Mouse (Mus musculus): ENCODE measurements around the gene Tnks1bp1. TPM values are rescaled to one million over a fixed set of nuclear protein-coding genes. Genes with fewer than 3 reads are reported as not detected.
A peak's percentile ranks its signal among the peaks of the same experiment; 100 is the strongest.

Gene Tnks1bp1
- 10 to 100 TPM; 26.0 to 29.1 TPM for total RNA-seq (2021)
- long read RNA-seq, experiment 1, partial matches to known transcripts: 2 of 2 reads
- long read RNA-seq, experiment 1, other reads (novel, unspliced or antisense): 0 of 2 reads
- long read RNA-seq, experiment 2, partial matches to known transcripts: 2 of 3 reads
- long read RNA-seq, experiment 2, other reads (novel, unspliced or antisense): 1 of 3 reads

GRCm38 (mm10) chr2:85047596-85048167 lies at the start of gene Tnks1bp1:
Gene Tnks1bp1, plus strand, starts transcription at chr2:85048022.
- DNase-seq: peak; percentile 97

DNA sequence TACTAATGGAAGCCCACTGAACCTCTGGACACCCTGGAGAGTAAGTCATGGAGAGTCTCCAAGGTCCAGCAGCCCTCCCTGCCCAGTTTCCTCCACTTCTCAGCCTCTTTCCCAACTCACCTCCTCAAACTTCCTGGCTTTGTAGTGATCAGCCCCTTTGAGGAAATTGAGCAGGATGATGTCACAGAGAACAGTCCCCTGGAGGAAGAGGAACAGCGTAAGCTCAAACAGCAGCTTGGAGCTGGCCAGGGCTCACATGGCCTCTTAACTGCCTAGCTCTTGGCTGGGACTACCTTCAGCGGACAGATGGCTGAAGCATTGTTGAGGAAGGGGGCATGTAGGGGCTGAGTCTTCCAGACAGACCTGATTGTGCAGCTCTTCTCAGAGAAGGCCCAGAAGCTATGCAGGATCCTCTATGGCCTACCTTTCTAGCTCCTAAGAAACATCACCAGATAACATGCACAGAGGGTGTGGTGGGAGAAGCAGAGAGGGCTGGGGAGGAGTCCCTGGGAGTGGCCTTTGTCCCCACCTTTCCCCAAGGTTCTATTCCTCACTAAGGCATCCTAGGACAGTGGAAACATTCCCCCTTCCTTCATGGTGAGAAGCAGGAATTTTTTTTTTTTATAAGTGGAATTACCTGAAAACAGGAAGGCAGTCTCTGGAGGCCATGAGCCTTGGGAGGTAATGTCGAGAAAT lies 48.2 kb upstream of the Tnks1bp1 start:
- no peak for DNase-seq

- DNase-seq: no peak
These were observed 46.3 kb upstream of the Tnks1bp1 start for GRCm38 (mm10) chr2:85001497-85001896.

GRCm38 (mm10) chr2:85002575-85002974 lies 45.2 kb upstream of the Tnks1bp1 start:
- no peak for DNase-seq

GRCm38 (mm10) chr2:85004341-85004740 lies 43.5 kb upstream of the Tnks1bp1 start:
- no peak for DNase-seq

DNA sequence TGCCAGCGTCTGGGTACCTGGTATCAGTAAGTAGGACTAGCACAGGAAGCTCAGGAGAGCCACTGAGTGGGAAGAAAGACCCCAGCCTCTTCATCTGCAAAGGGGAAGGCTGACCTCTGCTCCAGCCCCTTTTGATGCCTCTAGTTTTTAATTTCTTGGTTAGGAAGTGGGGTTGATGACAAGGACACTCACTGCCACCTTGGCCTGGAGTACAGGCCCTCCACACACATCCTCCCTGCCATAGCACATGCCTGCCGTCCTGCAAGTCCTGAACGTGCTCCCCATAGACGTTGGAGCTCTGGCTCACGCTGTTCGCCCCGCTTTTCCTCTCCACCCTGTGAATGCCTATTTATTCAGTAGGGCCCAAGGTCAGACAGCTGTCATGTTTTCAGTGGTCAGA lies 41.2 kb upstream of the Tnks1bp1 start:
- DNase-seq: no peak

DNA sequence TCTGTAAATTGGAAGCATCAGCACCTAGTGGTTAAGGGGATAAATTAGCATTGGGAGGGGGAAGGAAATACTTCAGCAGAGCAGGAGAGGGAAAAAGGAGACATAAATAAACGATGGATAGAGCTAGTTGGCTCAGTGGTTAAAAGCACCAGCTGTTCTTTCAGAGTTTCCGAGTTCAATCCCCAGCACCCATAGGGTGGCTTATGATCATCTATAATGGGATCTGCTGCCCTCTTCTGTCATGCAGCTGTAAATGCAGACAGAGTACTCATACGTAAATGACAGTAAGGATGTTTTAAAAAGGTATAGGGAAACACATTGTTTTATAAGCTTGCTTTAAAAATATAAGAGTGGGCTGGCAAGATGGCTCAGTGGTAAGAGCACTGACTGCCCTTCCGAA lies 40.1 kb upstream of the Tnks1bp1 start:
- no peak for DNase-seq

- no peak for DNase-seq
These were observed 38.6 kb upstream of the Tnks1bp1 start for GRCm38 (mm10) chr2:85009212-85009611.

DNA sequence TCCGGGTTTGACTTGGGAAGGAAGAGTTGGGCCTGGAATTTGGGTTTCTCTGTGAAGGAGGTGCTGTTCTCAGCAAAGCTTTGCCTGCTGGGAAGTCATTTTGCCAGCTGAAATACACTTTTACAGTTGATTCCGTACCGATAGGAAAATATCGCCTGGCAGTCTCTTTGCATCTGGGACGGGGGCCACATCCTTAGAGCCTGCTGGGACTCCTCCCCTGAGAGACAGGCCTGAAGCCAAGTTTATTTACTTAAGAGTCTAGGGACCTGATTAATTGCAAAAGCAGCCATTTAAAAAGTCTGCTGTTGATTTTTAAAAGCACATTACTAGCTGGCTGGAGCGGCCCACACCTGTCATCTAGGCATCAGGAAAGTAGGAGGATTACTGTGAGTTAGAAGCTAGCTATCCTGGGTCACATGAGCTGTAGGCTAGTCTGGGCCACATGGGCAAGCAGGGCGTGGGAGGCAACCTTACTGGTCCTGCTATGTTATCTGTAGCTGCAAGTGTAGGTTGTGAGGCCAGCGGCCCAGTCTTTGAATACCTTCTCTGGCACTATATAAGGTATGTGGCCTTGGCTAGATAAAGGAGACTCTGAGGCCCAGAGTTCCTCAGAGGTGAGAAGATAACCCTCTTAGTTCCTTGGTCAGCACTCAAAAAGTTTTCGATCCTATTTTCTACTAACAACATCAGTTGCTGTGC lies 35.8 kb upstream of the Tnks1bp1 start:
- DNase-seq: peak; percentile 13

GRCm38 (mm10) chr2:85012679-85013078 lies 35.1 kb upstream of the Tnks1bp1 start:
- no peak for DNase-seq

GRCm38 (mm10) chr2:85013826-85014587 lies 33.8 kb upstream of the Tnks1bp1 start:
- no peak for DNase-seq

- DNase-seq: no peak
These were observed 33.2 kb upstream of the Tnks1bp1 start for GRCm38 (mm10) chr2:85014588-85014982.

DNA sequence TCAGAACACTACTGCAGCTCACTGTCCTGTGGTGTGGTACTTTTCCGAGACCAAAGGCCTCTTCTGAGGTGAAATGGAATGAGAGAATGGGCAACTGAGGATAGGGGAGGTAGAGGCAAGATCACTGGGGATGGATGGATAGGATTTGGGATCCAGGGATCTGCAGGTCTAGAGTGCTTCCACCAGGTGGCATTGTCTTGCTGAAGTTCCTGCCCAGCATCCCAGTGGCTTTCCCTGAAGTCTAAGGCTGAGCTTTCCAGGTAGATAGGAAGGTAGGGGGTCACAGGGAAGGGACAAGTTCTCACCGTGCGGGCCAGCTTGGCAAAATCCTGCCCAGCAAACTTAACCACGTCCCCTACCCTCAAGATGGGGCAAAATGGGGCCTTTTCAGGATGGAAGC lies 25.8 kb upstream of the Tnks1bp1 start:
- DNase-seq: no peak

- DNase-seq: no peak
These were observed 21.6 kb upstream of the Tnks1bp1 start for GRCm38 (mm10) chr2:85026178-85026577.

- DNase-seq: no peak
These were observed 20.5 kb upstream of the Tnks1bp1 start for GRCm38 (mm10) chr2:85027281-85027680.

GRCm38 (mm10) chr2:85029897-85030296 lies 17.9 kb upstream of the Tnks1bp1 start:
- no peak for DNase-seq

DNA sequence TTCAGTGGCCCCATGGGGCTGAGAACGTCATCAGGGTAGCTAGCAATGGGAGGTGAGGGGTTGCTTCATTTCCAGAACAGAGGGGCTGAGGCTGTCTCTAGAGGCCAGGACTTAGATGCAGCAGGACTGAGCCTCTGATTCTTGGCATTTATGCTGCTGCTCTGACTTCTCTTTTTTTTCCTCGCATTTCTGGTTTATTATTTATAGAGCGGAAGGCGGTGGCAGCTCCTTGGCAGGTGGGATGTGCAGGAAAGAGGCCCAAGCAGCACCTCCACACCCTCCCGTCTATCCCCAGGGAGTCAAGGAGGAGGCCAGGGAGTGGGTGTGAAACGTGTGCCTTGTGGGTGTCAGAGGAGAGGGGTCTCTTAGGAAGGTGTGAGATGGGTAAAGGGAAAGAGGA lies 16.8 kb upstream of the Tnks1bp1 start:
- no peak for DNase-seq

GRCm38 (mm10) chr2:85033121-85033520 lies 14.7 kb upstream of the Tnks1bp1 start:
- DNase-seq: no peak

GRCm38 (mm10) chr2:85034169-85034568 lies 13.7 kb upstream of the Tnks1bp1 start:
- DNase-seq: no peak

GRCm38 (mm10) chr2:85036507-85037046 lies 11.2 kb upstream of the Tnks1bp1 start:
- DNase-seq: no peak

DNA sequence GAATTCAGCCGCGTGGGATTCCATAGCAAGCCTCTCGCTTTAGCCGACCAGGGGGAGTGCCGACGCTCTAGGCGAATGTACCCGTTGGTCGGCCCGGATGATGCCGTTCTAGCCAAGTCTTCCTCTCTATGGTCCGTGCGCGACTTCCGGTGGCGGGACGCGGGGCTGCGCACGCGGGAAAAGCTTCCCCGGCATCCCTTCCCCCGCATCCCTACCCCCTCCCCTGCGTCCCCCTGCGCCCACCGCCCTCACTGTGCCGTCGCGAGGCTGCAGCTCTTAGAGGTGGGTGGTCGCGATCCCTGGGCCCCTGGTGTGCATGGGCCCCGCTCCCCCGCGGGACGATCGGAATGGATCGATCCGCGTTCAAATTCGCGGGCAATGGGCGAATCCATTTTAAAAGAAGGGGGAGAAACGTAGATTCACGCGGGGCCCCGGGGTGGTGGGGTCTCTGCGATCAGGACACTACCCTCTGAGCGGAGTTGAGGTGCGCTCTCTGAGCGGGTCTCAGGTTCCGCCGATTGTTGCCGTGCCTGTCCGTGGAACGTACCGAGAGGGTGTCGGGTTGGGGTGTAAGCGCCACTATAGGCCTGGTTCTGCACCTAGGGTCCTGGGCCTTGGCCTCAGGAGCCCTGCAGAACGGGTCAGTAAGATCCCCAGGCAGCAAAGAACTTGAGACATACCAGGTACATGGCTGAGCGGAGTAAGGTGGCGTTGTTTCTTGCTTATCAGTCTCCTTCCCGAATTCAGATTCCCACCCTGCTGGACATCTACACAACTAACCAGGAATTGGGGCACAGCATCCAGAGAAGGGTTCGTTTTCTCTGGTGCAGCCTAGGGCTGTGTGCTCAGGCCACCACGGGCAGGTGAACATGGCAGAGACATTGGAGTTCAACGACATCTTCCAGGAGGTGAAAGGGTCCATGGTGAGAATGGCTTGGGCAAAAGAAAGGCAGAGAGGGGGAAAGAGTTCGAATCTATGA lies 10.5 kb upstream of the Tnks1bp1 start, which contains the start of the genes Ssrp1 and P2rx3:
TSS of gene Ssrp1 (plus strand) at position 188 of the 980 bp plus-strand sequence.
TSS of gene P2rx3 (minus strand) at position 416 of the 980 bp plus-strand sequence.
- peak; percentile 87 for DNase-seq
